Mouse (Mus musculus) heart, embryonic 11.5 days (tissue): ENCODE measurements around the gene Tbc1d17. TPM values are rescaled to one million over a fixed set of nuclear protein-coding genes. Genes with fewer than 3 reads are reported as not detected.

ENCODE experiments used
- ATAC-seq: fragments of 200-750 bp; cut with Nextera tagmentation; replicated peaks from 2 replicates; pipeline ENCODE4 v1.8.0; 2017; ENCODE audit warnings: moderate library complexity; ENCODE audit not compliant: insufficient number of reproducible peaks, low FRiP score, low TSS enrichment
- H3K27ac ChIP-seq: fragments of 300-500 bp; sonication (generic); 2 replicates; pipeline ENCODE4 v1.5.1; 2014; ENCODE audit warnings: mild to moderate bottlenecking, low read depth, low read length
- H3K27me3 ChIP-seq: fragments of 300-500 bp; sonication (generic); 2 replicates; pipeline ENCODE4 v1.6.1; 2014; ENCODE audit warnings: mild to moderate bottlenecking, low read length, mixed read lengths; ENCODE audit not compliant: control insufficient read depth, insufficient read depth
- H3K36me3 ChIP-seq: fragments of 300-500 bp; sonication (generic); 2 replicates; pipeline ENCODE4 v1.6.1; 2014; ENCODE audit warnings: mild to moderate bottlenecking, low read length, moderate library complexity, mixed read lengths; ENCODE audit not compliant: control insufficient read depth, insufficient read depth
- H3K4me1 ChIP-seq: fragments of 300-500 bp; sonication (generic); 2 replicates; pipeline ENCODE4 v1.6.1; 2014; ENCODE audit warnings: low read length; ENCODE audit not compliant: control insufficient read depth, insufficient read depth
- H3K4me2 ChIP-seq: fragments of 300-500 bp; sonication (generic); 2 replicates; pipeline ENCODE4 v1.6.1; 2014; ENCODE audit warnings: mild to moderate bottlenecking, moderate library complexity
- H3K4me3 ChIP-seq: fragments of 300-500 bp; sonication (generic); 2 replicates; pipeline ENCODE4 v1.5.1; 2014; ENCODE audit warnings: low read depth, low read length
- H3K9ac ChIP-seq: fragments of 300-500 bp; sonication (generic); 2 replicates; pipeline ENCODE4 v1.6.1; 2014; ENCODE audit warnings: mild to moderate bottlenecking, low read depth, low read length, moderate library complexity
- H3K9me3 ChIP-seq: fragments of 300-500 bp; sonication (generic); replicated peaks from 2 replicates; pipeline ENCODE4 v1.6.1; 2016; ENCODE audit warnings: low read length; ENCODE audit not compliant: control insufficient read depth
- WGBS: fragments of 180-500 bp; shearing (Covaris S2); extraction: QIAGEN DNeasy Blood & Tissue Kit; methylation state at CpG from one replicate; pipeline ENCODE4 v1.1.7; 2014; ENCODE audit not compliant: insufficient replicate concordance; 5-methylcytosine and 5-hydroxymethylcytosine counted together
- polyA plus RNA-seq: library from polyadenylated mRNA; unstranded; fragments of >200 nt; fragmentation: Nextera tagmentation; extraction: Ambion mirVana; gene quantifications from 2 replicates; pipeline ENCODE4 v1.2.1, GENCODE M21; 2014

The Tbc1d17 gene
- polyA plus RNA-seq, 1 experiment from 2014 or later = 48.2 TPM

DNA sequence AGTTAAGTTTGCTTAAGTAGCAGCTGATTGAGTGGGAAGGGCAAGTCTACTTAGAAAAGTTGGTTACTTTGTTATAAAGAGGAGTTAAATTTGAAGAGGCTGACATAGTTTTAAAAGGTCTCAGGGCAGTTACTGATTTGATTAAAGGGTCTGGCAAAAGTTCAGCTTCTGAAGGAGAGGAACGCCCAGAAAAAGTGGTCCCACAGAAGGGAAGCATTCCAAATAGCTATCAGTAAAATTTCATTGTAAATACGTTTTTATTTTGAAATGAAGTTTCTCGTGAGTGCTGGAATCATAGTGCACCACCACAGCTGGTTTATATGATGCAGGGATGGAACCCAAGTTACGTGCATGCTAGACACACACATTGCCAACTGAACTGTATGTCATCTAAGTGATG lies 16.1 kb downstream of the Tbc1d17 start:
- Histone ChIP-seq H3K4me1 (0 out of 2 replicates have a peak, but pooled peaks cover 2% of the 10 kb centered on the region), H3K27me3 (no peaks in the 10 kb centered on the region), H3K4me3 (no peak overlapping the region), H3K9ac (no peak overlapping the region), H3K27ac (no peak overlapping the region), H3K9me3 (no peaks in the 10 kb centered on the region), H3K36me3 (peaks cover 37% of the 10 kb centered on the region), H3K4me2 (no peak overlapping the region)
- ATAC-seq = no peak
- 79% methylated on average over 4 of the region's 4 CpGs for WGBS

DNA sequence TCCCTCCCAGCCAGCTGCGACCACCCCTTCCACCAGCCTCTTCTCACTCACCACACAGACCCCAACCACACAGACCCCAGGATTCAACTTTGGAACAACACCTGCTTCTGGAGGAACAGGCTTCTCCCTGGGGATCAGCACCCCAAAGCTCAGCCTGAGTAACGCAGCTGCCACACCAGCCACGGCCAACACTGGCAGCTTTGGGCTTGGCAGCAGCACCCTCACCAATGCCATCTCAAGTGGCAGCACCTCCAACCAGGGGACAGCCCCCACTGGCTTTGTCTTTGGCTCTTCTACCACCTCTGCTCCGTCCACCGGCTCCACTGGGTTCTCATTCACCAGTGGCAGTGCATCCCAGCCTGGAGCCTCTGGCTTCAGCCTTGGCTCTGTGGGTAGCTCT lies 20.2 kb downstream of the Tbc1d17 start:
- Histone ChIP-seq H3K27me3 (no peaks in the 10 kb centered on the region), H3K4me3 (no peak overlapping the region), H3K9me3 (no peaks in the 10 kb centered on the region), H3K4me1 (peaks cover 13% of the 10 kb centered on the region), H3K36me3 (peaks cover 37% of the 10 kb centered on the region), H3K27ac (no peak overlapping the region), H3K9ac (no peak overlapping the region), H3K4me2 (no peak overlapping the region)
- ATAC-seq = no peak
- 93% methylated on average over 5 of the region's 5 CpGs for WGBS

DNA sequence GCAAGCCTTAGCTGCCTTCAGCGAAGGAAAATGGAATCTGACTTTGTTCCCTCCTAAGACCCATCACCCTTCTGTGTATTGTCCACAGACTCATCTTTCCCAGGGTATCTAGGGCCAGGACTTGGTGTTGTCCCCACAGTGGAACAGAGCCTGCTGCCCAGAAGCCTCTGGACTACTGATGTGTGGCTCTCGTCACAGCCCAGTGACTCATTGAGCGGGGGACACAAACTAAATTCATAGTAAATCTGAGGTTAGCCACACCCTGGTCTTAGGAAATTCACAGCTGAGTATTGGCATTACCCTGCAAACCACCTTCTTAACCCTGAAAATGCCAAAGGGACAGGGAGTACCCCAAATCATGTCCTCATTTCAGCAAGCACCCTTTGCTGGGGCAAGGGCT lies 22.1 kb downstream of the Tbc1d17 start:
- Histone ChIP-seq H3K27me3 (no peaks in the 10 kb centered on the region), H3K4me3 (no peak overlapping the region), H3K4me1 (peaks cover 20% of the 10 kb centered on the region), H3K9ac (no peak overlapping the region), H3K4me2 (no peak overlapping the region), H3K27ac (no peak overlapping the region), H3K9me3 (no peaks in the 10 kb centered on the region), H3K36me3 (peaks cover 32% of the 10 kb centered on the region)
- 89% methylated on average over 3 of the region's 3 CpGs for WGBS
- no peak for ATAC-seq

DNA sequence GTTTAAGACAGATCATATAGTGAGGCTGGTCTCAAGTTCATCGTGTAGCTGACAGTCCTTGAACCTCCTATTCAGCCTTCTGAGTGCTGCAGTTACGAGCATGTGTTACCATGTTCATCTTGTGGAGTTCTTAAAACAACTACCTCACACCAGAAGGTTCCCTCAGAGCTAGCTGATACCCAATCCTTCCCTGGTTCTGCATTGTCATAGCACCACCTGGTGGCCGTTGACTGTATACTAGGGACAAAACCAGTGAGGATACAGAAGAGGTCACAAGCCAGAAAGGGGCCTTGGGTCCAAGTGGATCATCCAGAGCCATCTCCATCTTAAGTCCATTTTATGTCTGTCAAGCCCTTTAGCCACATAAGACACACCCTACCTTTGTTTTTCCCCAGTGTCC lies 24.0 kb downstream of the Tbc1d17 start:
- WGBS = 22% methylated on average over 3 of the region's 3 CpGs
- H3K9ac ChIP-seq = no peak overlapping the region
- peaks cover 16% of the 10 kb centered on the region for H3K36me3 ChIP-seq
- H3K27me3 ChIP-seq = no peaks in the 10 kb centered on the region
- no peaks in the 10 kb centered on the region for H3K9me3 ChIP-seq
- no peak overlapping the region for H3K27ac ChIP-seq
- peaks cover 25% of the 10 kb centered on the region for H3K4me1 ChIP-seq
- H3K4me3 ChIP-seq = no peak overlapping the region
- no peak for ATAC-seq
- no peak overlapping the region for H3K4me2 ChIP-seq

DNA sequence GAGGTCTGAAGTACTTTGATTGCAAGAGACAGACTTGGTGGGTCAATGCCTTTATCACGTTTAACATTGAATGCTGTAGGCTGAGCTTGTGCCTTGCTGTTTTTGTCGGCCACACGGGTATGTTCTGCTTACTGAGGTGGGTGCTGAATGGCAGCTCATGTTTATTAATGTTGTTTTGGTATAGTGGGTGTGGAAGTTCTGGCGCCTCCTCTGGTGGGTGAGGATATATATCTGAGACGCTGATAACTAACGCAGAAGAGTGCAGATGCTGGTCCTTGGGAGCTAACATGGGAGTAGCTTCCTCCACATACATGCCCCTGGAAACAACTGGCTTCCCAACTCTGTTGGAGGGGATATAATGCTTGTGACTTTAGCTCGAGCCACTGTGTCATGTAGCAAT lies 25.5 kb downstream of the Tbc1d17 start:
- no peaks in the 10 kb centered on the region for H3K9me3 ChIP-seq
- no peaks in the 10 kb centered on the region for H3K27me3 ChIP-seq
- no peak overlapping the region for H3K4me2 ChIP-seq
- WGBS = 49% methylated on average over 7 of the region's 7 CpGs
- peaks cover 39% of the 10 kb centered on the region for H3K4me1 ChIP-seq
- no peak overlapping the region for H3K4me3 ChIP-seq
- no peak overlapping the region for H3K27ac ChIP-seq
- peaks cover 1% of the 10 kb centered on the region; the same call in 1 of the 2 replicates for H3K36me3 ChIP-seq
- ATAC-seq = no peak
- H3K9ac ChIP-seq = no peak overlapping the region

DNA sequence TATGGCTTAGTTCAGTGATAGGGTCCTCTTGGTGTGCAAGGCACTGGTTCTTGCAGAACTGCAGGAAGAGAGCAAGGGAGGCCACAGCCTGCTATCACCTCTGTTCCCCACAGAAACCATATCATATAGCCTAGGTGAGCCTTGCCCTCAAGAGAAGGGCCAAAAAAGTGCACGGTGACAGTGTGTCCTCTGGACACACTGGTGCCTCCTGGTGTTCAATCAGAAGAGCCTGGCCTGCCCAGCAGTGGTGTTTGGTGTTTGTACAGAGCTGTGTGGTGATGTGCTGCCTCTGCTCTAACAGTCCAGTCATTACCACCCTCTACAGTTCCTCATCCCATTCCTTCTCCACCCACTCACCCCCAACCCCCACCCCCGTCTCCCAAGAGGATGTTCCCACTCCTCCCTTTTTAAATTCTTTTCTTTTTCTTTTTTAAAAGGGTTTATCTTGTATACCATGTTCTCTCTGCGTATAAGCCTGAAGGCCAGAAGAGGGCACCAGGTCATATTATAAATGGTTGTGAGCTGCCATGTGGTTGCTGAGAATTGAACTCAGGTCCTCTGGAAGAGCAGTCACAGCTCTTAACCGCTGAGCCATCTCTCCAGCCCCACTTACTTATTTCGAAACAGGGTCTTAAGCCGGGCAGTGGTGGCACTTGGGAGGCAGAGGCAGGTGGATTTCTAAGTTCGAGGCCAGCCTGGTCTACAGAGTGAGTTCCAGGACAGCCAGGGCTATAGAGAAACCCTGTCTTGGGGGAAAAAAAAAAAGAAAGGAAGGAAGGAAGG lies 27.0 kb downstream of the Tbc1d17 start:
- H3K9me3 ChIP-seq = no peaks in the 10 kb centered on the region
- H3K36me3 ChIP-seq = no peaks in the 10 kb centered on the region
- ATAC-seq = no peak
- no peak overlapping the region for H3K4me2 ChIP-seq
- H3K4me3 ChIP-seq = no peak overlapping the region
- H3K4me1 ChIP-seq = peaks cover 48% of the 10 kb centered on the region
- H3K27me3 ChIP-seq = no peaks in the 10 kb centered on the region
- WGBS = 84% methylated on average over 7 of the region's 7 CpGs
- H3K9ac ChIP-seq = no peak overlapping the region
- H3K27ac ChIP-seq = no peak overlapping the region

DNA sequence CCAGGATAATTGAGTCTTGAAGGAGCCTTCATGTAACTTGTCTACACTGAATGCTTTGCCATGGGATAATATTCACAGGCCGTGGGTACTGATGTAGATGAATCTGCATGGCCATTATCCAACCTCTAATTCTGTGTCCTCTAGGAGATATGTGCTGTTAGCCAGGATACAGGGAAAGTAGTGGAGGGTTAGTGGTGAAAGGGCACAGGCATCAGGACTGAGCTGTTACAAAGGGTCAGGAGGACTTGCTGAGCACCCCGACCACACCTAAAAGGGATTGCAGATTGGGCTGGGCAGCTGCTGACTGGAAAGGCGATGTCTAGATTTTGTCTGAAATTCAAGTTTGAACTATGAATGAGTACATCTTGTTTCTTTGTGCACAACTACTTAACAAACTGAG lies 28.4 kb downstream of the Tbc1d17 start:
- no peak for ATAC-seq
- no peak overlapping the region for H3K27ac ChIP-seq
- H3K9me3 ChIP-seq = no peaks in the 10 kb centered on the region
- 75% methylated on average over 3 of the region's 3 CpGs for WGBS
- no peaks in the 10 kb centered on the region for H3K36me3 ChIP-seq
- H3K9ac ChIP-seq = no peak overlapping the region
- no peaks in the 10 kb centered on the region for H3K27me3 ChIP-seq
- H3K4me2 ChIP-seq = no peak overlapping the region
- peaks cover 44% of the 10 kb centered on the region for H3K4me1 ChIP-seq
- no peak overlapping the region for H3K4me3 ChIP-seq

DNA sequence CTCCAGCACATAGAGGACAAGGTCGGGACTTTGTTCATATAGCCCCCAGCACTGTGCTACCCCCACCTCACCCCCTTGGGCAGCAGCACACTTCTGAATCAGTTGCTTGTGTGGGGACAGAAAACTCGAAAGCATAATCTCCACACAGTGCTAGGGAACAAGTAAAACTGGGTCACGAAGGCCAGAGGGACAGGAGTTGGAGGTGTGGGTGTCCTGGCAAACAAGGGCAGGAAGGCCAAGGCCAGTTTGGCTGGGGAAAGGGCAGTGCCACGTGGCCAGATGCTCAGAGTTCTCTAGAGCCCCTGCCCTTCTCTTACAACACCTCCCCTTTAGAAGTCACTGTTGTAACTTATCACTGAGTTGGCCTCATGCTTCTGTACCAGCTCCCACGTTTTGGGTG lies 29.0 kb downstream of the Tbc1d17 start:
- peak overlapping the region; percentile 23; the same call in 1 of the 2 replicates for H3K9ac ChIP-seq
- H3K27me3 ChIP-seq = no peaks in the 10 kb centered on the region
- no peak overlapping the region for H3K27ac ChIP-seq
- H3K4me1 ChIP-seq = peaks cover 47% of the 10 kb centered on the region
- no peaks in the 10 kb centered on the region for H3K36me3 ChIP-seq
- H3K4me3 ChIP-seq = no peak overlapping the region
- no peaks in the 10 kb centered on the region for H3K9me3 ChIP-seq
- ATAC-seq = no peak
- peak overlapping the region; percentile 97 for H3K4me2 ChIP-seq
- 62% methylated on average over 5 of the region's 5 CpGs for WGBS

DNA sequence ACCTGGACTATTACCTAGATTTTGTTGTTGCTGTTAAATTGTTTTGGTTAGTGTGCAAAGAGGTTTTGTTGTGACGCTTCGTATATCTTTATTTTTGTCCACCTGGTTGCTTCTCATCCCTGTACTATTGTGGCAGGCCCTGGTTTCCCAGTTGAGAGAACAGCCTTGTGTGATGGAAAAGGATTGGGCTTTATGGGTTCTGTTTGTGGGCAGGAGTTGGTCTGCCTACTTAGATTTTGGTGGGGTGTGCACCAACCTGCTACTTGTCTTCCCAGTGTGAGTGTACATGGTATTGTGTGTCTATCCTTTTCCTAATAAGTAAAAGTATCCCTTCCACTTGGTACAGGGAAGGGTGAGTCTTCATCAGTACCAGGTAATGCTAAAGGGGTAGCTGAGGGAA lies 29.5 kb downstream of the Tbc1d17 start:
- Histone ChIP-seq H3K27me3 (no peaks in the 10 kb centered on the region), H3K9ac (peak overlapping the region; percentile 23; the same call in 1 of the 2 replicates), H3K9me3 (no peaks in the 10 kb centered on the region), H3K36me3 (no peaks in the 10 kb centered on the region), H3K4me3 (peak overlapping the region; percentile 27; the same call in 1 of the 2 replicates), H3K27ac (no peak overlapping the region), H3K4me2 (peak overlapping the region; percentile 97), H3K4me1 (peaks cover 46% of the 10 kb centered on the region)
- ATAC-seq = no peak
- WGBS = 83% methylated on average over 2 of the region's 2 CpGs
